Mouse (Mus musculus) layer of hippocampus, adult 2 months (tissue): ENCODE measurements around the gene Sf3a1. TPM values are rescaled to one million over a fixed set of nuclear protein-coding genes. Genes with fewer than 3 reads are reported as not detected.

Experiments used
- DNase-seq, 2 experiments: peaks; one replicate each; pipeline ENCODE4 v3.0.0; 2022; ENCODE audit warnings: low spot score in 2 of 2
- H3K27ac ChIP-seq: fragments of 200-600 bp; 2 replicates; pipeline ENCODE4 v1.8.1; 2022
- H3K4me3 ChIP-seq: fragments of 200-600 bp; 2 replicates; pipeline ENCODE4 v1.8.1; 2022; ENCODE audit warnings: mild to moderate bottlenecking
- CTCF ChIP-seq: fragments of 200-600 bp; conservative IDR thresholded peaks from 2 replicates; pipeline ENCODE4 v1.8.1; 2022; ENCODE audit warnings: antibody characterized with exemption, mild to moderate bottlenecking, moderate library complexity
- total RNA-seq, 2 experiments: library from RNA; stranded (reverse); gene quantifications; 2 replicates each; pipeline ENCODE4 v1.2.3; 2021

Sf3a1 gene
- total RNA-seq, 2 experiments from 2014 or later: 72.3 to 74.1 TPM

GRCm38 (mm10) chr11:4201981-4202700 lies 42.0 kb downstream of the Sf3a1 start:
- H3K4me3 ChIP-seq: no peak overlapping the region
- DNase-seq: no peak
- H3K27ac ChIP-seq: peak overlapping the region; percentile 76
- peak; percentile 22; the same call in 1 of the 2 replicates for TF ChIP-seq CTCF

DNA sequence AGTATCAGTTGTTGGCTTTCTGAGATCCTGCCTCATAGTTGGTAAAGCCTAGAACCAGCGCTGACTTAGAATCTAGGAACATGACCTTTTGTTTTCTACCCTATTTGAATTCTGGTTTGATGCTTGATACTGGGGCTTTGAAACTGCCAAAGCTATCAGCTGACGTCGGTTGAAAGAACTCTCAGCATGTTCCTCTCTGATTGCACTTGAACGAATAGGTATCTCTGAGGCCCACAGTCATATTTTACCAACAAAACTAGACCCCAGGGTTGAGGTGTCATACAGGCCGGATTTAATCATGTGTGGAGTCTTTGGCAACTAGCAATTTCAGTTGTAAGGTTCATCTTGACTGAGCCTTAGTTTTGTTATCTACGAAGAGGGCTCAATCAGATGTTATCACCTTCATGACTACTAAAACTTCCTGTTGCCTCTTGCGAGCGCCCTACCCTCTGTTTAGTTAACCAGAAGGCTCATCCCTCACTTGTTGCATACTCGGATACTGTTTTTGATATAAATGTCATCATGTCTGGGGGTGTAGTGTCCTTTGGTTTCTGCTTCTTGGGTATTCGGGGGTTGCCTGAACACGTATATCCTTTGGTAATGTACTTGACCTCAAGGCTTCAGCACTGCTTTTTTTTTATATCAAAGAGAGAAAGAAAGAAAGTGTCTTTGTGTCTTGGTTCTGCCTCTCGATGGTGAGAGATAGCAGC lies 43.0 kb downstream of the Sf3a1 start:
- Histone ChIP-seq H3K27ac (peak overlapping the region; percentile 76), H3K4me3 (no peak overlapping the region)
- no peak for DNase-seq
- no peak for TF ChIP-seq CTCF

DNA sequence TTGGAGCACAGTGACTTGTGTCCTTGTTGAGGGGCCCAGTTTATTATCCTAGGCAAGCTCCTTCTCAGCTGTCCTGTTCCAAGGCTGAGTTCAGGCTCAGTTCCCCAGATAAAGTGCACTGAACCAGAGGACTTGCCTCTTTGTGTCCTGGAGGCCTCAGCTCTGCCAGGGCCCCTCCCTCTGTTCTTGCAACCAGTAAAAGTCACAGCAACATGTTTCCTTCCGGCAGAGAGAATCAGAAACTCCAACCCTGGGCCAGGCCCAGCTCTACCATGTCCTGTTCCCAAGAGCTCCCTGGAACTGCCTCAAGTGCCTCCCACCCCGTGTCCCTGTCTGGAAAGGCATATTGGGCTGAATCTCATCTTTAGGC lies 43.5 kb downstream of the Sf3a1 start:
- Histone ChIP-seq H3K4me3 (no peak overlapping the region), H3K27ac (peak overlapping the region; percentile 76)
- DNase-seq: no peak
- TF ChIP-seq CTCF: no peak

DNA sequence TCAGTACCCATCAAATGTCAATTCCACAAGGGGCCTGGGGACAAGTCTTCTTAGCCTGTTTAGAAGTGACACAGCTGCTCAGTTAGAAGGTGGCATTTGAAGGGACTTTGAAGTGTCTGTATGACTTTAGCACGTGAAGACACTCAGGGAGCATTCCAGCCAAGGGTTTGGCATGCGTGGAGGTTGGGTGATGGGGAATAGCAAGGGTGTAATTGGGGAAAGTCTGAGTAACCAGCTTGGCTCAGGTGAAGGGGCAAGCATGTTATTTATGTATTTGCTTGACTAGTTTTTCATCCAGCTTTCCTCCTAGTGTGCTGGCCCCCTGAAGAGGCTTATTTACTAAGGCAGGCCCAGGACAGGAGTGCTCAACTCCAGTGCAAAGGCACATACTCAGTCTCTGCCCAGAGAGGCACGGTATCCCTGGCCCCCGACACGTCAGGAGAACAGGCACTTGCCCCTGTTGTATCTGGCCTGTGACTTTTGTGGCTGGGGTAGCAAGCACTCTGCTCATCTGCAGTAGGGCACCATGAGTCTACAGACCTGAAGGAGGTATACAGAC lies 45.0 kb downstream of the Sf3a1 start:
- DNase-seq: no peak
- Histone ChIP-seq H3K27ac (no peak overlapping the region), H3K4me3 (no peak overlapping the region)
- no peak for TF ChIP-seq CTCF

GRCm38 (mm10) chr11:4205951-4206350 lies 45.8 kb downstream of the Sf3a1 start:
- Histone ChIP-seq H3K27ac (no peak overlapping the region), H3K4me3 (no peak overlapping the region)
- TF ChIP-seq CTCF: no peak
- no peak for DNase-seq

DNA sequence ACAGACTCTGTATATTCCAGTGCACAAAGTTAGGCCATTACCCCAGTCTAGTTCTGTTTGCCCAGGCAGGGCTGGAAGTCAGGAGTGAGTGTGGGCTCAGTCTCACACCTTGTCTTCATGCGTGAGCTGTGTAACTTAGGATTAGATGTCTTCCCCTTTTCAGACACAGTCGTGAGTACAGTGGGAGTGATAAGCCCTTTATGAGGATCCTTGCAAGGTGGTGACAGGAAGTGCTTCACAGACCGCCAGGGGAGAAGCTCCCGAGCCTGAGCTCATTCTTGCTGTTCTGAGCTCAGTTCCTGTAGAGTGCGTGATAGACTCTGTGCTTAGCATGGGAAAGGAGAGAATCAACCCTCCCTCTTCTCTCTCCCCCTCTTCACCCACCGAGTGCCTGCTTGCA lies 46.4 kb downstream of the Sf3a1 start:
- no peak overlapping the region for H3K27ac ChIP-seq
- DNase-seq: no peak
- H3K4me3 ChIP-seq: no peak overlapping the region
- TF ChIP-seq CTCF: no peak

- no peak for DNase-seq
- TF ChIP-seq CTCF: no peak
- Histone ChIP-seq H3K4me3 (no peak overlapping the region), H3K27ac (no peak overlapping the region)
Observed at GRCm38 (mm10) chr11:4207655-4208054, 47.5 kb downstream of the Sf3a1 start.

- H3K4me3 ChIP-seq: no peak overlapping the region
- peak; percentile 69 for TF ChIP-seq CTCF
- no peak overlapping the region for H3K27ac ChIP-seq
- no peak for DNase-seq
Observed at GRCm38 (mm10) chr11:4209556-4209955, 49.4 kb downstream of the Sf3a1 start.

DNA sequence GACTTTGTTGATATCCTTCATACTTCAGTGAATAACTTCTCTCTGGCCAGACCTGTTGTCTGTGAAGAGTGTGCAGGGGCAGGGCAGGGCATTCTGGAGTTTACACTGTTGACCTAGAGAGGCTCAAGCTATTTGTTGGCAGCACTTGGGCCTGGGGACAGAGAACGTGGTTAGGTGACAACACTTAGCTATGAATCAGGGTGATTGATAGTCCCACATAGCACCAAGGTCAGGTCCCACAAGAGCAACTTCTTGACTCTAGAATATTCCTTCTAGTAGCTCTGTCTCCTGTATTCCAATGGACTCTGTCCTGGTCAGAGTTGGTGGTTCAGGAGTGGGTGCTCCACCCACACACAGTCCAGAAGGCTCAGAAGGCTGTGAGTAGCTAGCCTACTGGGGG lies 50.6 kb downstream of the Sf3a1 start:
- no peak overlapping the region for H3K4me3 ChIP-seq
- TF ChIP-seq CTCF: no peak
- no peak overlapping the region for H3K27ac ChIP-seq
- no peak for DNase-seq

DNA sequence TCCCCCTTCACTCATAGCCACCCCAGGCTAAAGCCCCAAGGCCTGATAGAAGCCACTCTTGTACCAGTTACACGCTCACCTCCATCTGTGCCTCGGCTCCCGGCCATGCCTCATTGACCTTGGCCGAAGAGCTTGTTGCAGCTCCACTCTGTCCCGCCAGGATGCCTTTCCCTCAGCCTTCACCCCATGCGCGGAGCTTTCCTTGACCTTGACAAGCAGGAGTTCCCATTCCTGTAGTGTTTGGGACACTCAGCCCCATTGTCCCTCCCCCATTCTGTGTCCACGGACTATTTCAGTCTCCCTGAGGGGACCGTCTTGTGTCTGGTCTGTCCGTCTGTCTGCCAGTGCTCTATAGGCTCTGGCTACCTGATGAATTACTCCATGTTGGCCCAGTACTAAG lies 53.0 kb downstream of the Sf3a1 start:
- no peak for DNase-seq
- no peak overlapping the region for H3K4me3 ChIP-seq
- H3K27ac ChIP-seq: no peak overlapping the region
- no peak for TF ChIP-seq CTCF

GRCm38 (mm10) chr11:4214572-4214971 lies 54.4 kb downstream of the Sf3a1 start:
- H3K4me3 ChIP-seq: no peak overlapping the region
- TF ChIP-seq CTCF: no peak
- DNase-seq: no peak
- no peak overlapping the region for H3K27ac ChIP-seq

DNA sequence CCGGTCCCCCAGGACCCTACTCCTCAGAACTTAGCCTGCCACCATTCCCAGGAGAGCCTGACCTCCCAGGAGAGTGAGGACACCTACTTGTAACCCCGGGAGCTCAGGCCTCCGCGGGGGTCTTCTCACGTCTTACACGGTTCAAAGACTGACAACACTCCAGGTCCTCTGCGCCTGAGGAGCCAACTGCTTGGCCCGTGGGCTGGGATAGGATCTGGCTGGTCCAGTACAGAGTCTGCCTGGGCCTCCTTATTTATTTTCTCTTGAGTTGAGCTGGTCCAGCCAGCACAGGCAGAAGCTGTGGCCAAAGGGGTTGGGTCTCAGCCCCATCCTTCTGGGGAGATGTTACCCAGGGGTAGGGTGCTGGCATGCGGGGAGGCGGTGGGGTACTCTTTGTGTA lies 54.9 kb downstream of the Sf3a1 start:
- no peak for DNase-seq
- no peak overlapping the region for H3K27ac ChIP-seq
- no peak overlapping the region for H3K4me3 ChIP-seq
- no peak for TF ChIP-seq CTCF

- H3K27ac ChIP-seq: peak overlapping the region; percentile 78
Observed at GRCm38 (mm10) chr11:4216248-4217000, 56.3 kb downstream of the Sf3a1 start.

More at GRCm38 (mm10) chr11:4216248-4217000, 56.3 kb downstream of the Sf3a1 start:
- no peak for DNase-seq
- H3K4me3 ChIP-seq: no peak overlapping the region
- no peak for TF ChIP-seq CTCF
